Mouse (Mus musculus) hindbrain, postnatal 0 days (tissue): ENCODE measurements around the gene Stn1. TPM values are rescaled to one million over a fixed set of nuclear protein-coding genes. Genes with fewer than 3 reads are reported as not detected.

ENCODE experiments used
- ATAC-seq: fragments of 200-750 bp; cut with Nextera tagmentation; 2 replicates; pipeline ENCODE4 v1.8.0; 2017; ENCODE audit warnings: mild to moderate bottlenecking, moderate TSS enrichment, moderate library complexity
- DNase-seq: peaks from one replicate; pipeline ENCODE4 v3.0.0-alpha.2; 2015; ENCODE audit warnings: low spot score
- H3K27ac ChIP-seq: fragments of 300-500 bp; sonication (generic); 2 replicates; pipeline ENCODE4 v1.5.1; 2014; ENCODE audit warnings: mild to moderate bottlenecking
- H3K27me3 ChIP-seq: fragments of 300-500 bp; sonication (generic); 2 replicates; pipeline ENCODE4 v1.6.1; 2014; ENCODE audit warnings: low read length, mixed read lengths; ENCODE audit not compliant: insufficient read depth
- H3K36me3 ChIP-seq: fragments of 300-500 bp; sonication (generic); 2 replicates; pipeline ENCODE4 v1.6.1; 2014; ENCODE audit warnings: low read length, mixed read lengths; ENCODE audit not compliant: insufficient read depth
- H3K4me1 ChIP-seq: fragments of 300-500 bp; sonication (generic); 2 replicates; pipeline ENCODE4 v1.6.1; 2014; ENCODE audit warnings: antibody characterized with exemption, low read length, mixed read lengths; ENCODE audit not compliant: insufficient read depth
- H3K4me2 ChIP-seq: fragments of 300-500 bp; sonication (generic); 2 replicates; pipeline ENCODE4 v1.6.1; 2014; ENCODE audit warnings: low read depth, mild to moderate bottlenecking, low read length, moderate library complexity, mixed read lengths
- H3K4me3 ChIP-seq: fragments of 300-500 bp; sonication (generic); 2 replicates; pipeline ENCODE4 v1.5.1; 2014; ENCODE audit warnings: low read length
- H3K9ac ChIP-seq: fragments of 300-500 bp; sonication (generic); replicated peaks from 2 replicates; pipeline ENCODE4 v1.6.1; 2014; ENCODE audit warnings: mild to moderate bottlenecking, low read length, moderate library complexity, mixed read lengths
- H3K9me3 ChIP-seq: fragments of 300-500 bp; sonication (generic); 2 replicates; pipeline ENCODE4 v1.6.1; 2016; ENCODE audit warnings: low read length, mixed read lengths
- CTCF ChIP-seq: IDR thresholded peaks from 2 replicates; pipeline ENCODE4 v1.5.1; 2016; ENCODE audit warnings: antibody characterized with exemption, control low read depth, low read depth
- WGBS: fragments of 180-500 bp; shearing (Covaris S2); extraction: QIAGEN DNeasy Blood & Tissue Kit; methylation state at CpG from one replicate; pipeline ENCODE4 v1.1.7; 2014; 5-methylcytosine and 5-hydroxymethylcytosine counted together
- polyA plus RNA-seq: library from polyadenylated mRNA; unstranded; fragments of >200 nt; fragmentation: Nextera tagmentation; extraction: Ambion mirVana; gene quantifications from 2 replicates; pipeline ENCODE4 v1.2.1, GENCODE M21; 2015
- total RNA-seq: library from RNA; depleted of rRNA; stranded (reverse); fragments of >200 nt; gene quantifications from 2 replicates; pipeline ENCODE4 v1.2.3, GENCODE M21; 2014; rRNA removed

Gene Stn1
- total RNA-seq = 19.1 and 44.5 TPM in 2 replicates
- polyA plus RNA-seq = 20.9 and 22.7 TPM in 2 replicates

- Histone ChIP-seq H3K27ac (peak within 1 kb of the TSS; percentile 69), H3K9me3 (no peaks in the 10 kb centered on the region), H3K9ac (peak within 1 kb of the TSS; percentile 49), H3K27me3 (no peaks in the 10 kb centered on the region), H3K4me2 (peak within 1 kb of the TSS; percentile 74), H3K4me1 (0 out of 2 replicates have a peak, but pooled peaks cover 10% of the 10 kb centered on the region), H3K4me3 (peak within 1 kb of the TSS; percentile 51), H3K36me3 (no peaks in the 10 kb centered on the region)
- ATAC-seq = peak; percentile 56
- 5% methylated on average over 10 of the region's 10 CpGs for WGBS
- TF ChIP-seq CTCF = no peak
- no peak for DNase-seq
Measured at GRCm38 (mm10) chr19:47537300-47537792, at the start of gene Stn1. Gene Stn1 (minus strand): TSS chr19:47537507.

DNA sequence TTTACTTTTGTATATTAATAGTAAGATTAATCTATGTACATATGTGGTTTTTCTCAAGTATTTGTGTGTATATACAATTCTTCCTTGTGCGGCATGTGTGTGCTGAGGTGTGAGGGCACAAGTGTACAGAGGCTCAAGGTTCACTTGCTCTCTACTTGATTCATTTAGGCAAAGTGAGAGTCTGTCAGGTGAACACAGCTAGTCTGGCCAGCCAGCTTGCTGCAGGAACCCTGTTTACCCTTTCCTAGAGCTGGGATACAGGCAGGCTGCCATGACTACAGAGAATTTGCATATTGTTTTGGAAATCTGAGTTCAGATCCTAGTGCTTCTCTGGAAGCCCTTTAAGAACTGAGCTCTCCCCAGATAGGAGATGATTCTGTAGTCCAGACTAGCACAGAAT, 49.7 kb upstream of the Stn1 start:
- no peaks in the 10 kb centered on the region for H3K36me3 ChIP-seq
- no peak for ATAC-seq
- peaks cover 2% of the 10 kb centered on the region for H3K4me1 ChIP-seq
- H3K4me2 ChIP-seq = no peak overlapping the region
- no peaks in the 10 kb centered on the region for H3K9me3 ChIP-seq
- no peak overlapping the region for H3K4me3 ChIP-seq
- no peak overlapping the region for H3K27ac ChIP-seq
- TF ChIP-seq CTCF = no peak
- 97% methylated on average over 1 of the region's 1 CpGs for WGBS
- H3K9ac ChIP-seq = no peak overlapping the region
- no peak for DNase-seq
- no peaks in the 10 kb centered on the region for H3K27me3 ChIP-seq

- H3K36me3 ChIP-seq = no peaks in the 10 kb centered on the region
- H3K9ac ChIP-seq = no peak overlapping the region
- H3K4me2 ChIP-seq = no peak overlapping the region
- DNase-seq = no peak
- H3K4me1 ChIP-seq = peaks cover 10% of the 10 kb centered on the region
- no peak for ATAC-seq
- no peaks in the 10 kb centered on the region for H3K27me3 ChIP-seq
- H3K27ac ChIP-seq = no peak overlapping the region
- TF ChIP-seq CTCF = no peak
- whole genome bisulfite sequencing = 91% methylated on average over 1 of the region's 1 CpGs
- H3K9me3 ChIP-seq = no peaks in the 10 kb centered on the region
- H3K4me3 ChIP-seq = no peak overlapping the region
Measured at GRCm38 (mm10) chr19:47585772-47586171, 48.5 kb upstream of the Stn1 start.

GRCm38 (mm10) chr19:47579788-47580631, 42.7 kb upstream of the Stn1 start:
- Histone ChIP-seq H3K4me1 (peaks cover 13% of the 10 kb centered on the region), H3K4me3 (peak overlapping the region; percentile 90), H3K9ac (peak overlapping the region; percentile 93), H3K36me3 (no peaks in the 10 kb centered on the region), H3K4me2 (peak overlapping the region; percentile 97), H3K9me3 (no peaks in the 10 kb centered on the region), H3K27ac (peak overlapping the region; percentile 92), H3K27me3 (no peaks in the 10 kb centered on the region)
- TF ChIP-seq CTCF = no peak
- WGBS = under 1% methylated on average over 56 of the region's 96 CpGs
- ATAC-seq (peak; percentile 82), DNase-seq (peak; percentile 38)

DNA sequence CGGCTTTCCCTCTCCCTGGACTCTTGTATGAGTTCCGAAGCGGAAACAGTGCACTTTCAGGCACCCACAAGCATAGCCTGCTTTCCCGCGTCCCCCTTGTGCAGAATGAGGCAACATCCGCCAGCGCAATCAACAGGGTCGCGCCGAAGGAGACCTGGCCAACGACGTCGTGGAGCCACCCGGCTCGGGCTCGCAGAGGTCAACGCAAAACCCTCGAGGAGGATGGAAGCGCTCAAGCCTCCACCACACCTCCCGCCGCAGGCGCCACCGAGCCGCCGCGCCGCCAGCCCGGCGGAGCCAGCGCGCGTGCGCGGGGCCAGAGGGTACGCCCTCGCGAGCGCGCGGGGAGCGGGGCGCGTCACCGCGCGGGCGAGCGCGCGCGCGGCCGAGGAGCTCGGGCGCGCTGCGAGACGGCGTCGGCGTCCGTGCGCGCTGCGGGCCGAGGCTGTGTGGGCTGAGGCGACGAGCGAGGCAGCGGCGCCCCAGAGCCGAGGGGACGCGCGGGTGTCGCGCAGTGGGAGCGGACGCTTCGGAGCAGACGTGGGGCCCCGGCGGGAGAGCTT, 42.0 kb upstream of the Stn1 start, which contains the start of gene Slk:
TSS of gene Slk (plus strand) at position 454 of the 563 bp plus-strand sequence.
- peaks cover 13% of the 10 kb centered on the region for H3K4me1 ChIP-seq
- H3K27ac ChIP-seq = peak within 1 kb of the TSS; percentile 92
- DNase-seq (peak; percentile 97), ATAC-seq (peak; percentile 96)
- H3K4me2 ChIP-seq = peak within 1 kb of the TSS; percentile 97
- no peaks in the 10 kb centered on the region for H3K27me3 ChIP-seq
- under 1% methylated on average over 75 of the region's 83 CpGs for WGBS
- H3K4me3 ChIP-seq = peak within 1 kb of the TSS; percentile 90
- H3K9me3 ChIP-seq = no peaks in the 10 kb centered on the region
- H3K9ac ChIP-seq = peak within 1 kb of the TSS; percentile 93
- TF ChIP-seq CTCF = no peak
- H3K36me3 ChIP-seq = no peaks in the 10 kb centered on the region

- Histone ChIP-seq H3K9me3 (no peaks in the 10 kb centered on the region), H3K4me1 (peaks cover 13% of the 10 kb centered on the region), H3K36me3 (no peaks in the 10 kb centered on the region), H3K4me2 (peak overlapping the region; percentile 97), H3K9ac (peak overlapping the region; percentile 93), H3K27ac (peak overlapping the region; percentile 92), H3K4me3 (peak overlapping the region; percentile 90), H3K27me3 (no peaks in the 10 kb centered on the region)
- TF ChIP-seq CTCF = no peak
- no peak for ATAC-seq
- 20% methylated on average over 13 of the region's 13 CpGs for WGBS
- no peak for DNase-seq
Measured at GRCm38 (mm10) chr19:47578581-47579224, 41.4 kb upstream of the Stn1 start.
